Mouse (Mus musculus): Measurements from ENCODE around the gene Dnase1l2.

DNA sequence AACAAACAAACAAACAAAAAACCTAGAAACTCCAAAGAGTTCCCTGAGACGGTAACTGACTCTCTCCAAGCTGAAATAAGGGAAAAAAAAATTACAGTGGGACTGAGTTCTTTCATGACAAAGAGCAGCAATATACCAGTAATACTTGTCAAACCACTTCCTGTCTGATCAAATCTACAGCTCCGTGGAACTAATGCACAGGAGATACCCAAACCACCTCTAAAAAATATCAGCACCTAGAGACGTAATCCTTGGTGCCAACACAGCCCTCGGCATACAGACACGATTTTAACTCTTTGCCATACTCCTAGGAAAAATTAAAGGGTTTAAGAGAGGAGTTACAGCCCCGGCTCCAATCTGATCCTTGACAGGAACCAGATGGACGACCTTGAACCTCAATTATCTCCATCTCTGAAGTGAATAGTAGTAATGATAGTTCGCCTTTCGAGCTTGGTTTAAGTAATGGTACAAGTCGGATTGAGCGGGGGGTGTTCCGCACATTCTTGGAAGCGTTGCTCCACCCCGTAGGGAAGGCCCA is 11.4 kb upstream of the Dnase1l2 start:
- TF ChIP-seq CTCF (conservative IDR thresholded peaks at IDR 0.05; ENCODE audit: low read length) (no peak), NANOG (IDR thresholded peaks at IDR 0.05; ENCODE audit: borderline replicate concordance, low read length) (no peak), POU5F1 (IDR thresholded peaks at IDR 0.05; ENCODE audit: borderline replicate concordance, low read length) (no peak)
